Mouse (Mus musculus): ENCODE data around the gene Olfr1031.
"Not testable (repeated sequence)": the region's sequence is repeated elsewhere in the genome, so short reads cannot be mapped to it uniquely, and the experiment has no call there.

The Olfr1031 gene

GRCm38 (mm10) chr2:85990004-85990403 lies at the start of gene Olfr1031:
Gene Olfr1031, plus strand, starts transcription at chr2:85990304.
- no peak for DNase-seq

DNA sequence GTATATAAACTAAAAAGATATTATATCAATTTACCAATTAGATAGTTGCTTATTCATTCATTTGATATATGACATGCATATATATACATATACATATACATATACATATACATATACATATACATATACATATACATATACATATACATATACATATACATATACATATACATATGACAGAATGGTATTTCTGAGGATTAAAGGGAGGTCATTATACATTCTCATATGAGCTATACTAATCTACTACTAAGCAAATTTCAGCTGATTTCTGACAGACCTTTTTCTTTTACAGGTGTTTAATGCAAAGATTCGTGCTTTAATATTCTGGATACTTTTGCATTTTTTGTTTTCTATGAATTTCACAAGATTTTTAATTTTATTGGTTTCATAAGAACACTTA lies 40.0 kb upstream of the Olfr1031 start, which contains the start of gene Olfr1028:
Olfr1028 (plus strand) TSS at position 301 of the 400 bp plus-strand sequence.
- no peak for DNase-seq

DNA sequence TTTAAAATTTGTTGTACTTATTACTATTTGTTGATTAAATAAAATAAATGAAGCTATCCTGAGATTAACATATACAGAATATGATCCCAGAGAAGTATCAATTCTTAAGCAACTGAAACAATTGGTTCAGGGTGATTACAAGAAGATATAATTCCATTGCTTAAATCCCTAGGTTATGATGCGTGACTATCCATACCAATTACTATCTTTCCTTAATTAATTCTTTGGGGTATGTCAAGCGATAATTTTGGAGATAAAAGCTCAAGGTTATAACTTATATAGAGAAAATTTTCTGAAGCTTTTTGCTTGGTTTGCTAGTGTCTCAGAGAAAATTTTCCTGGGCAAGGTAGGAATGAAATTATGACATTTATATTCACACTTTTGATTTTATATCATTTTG lies 16.5 kb upstream of the Olfr1031 start, which contains the start of gene Olfr1029:
Olfr1029 (plus strand) TSS at position 301 of the 400 bp plus-strand sequence.
- DNase-seq: no peak

DNA sequence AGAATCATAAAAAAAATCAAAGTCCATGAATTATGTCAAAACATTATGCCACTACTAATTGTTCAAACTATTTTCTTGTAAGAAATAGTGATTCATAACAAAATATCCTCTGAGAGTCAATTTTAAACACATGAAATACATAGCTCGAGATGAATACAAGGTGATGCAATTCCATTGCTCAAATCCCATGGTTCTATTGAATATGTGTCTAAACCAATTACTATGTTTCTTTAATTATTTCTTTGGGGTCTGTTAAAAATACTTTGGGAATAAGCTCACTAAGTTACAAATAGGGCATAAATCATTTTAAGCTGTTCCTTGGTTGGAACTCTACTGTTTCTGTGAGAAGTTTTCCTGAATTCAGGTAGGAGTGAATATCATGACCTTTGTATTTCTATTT lies 11.1 kb upstream of the Olfr1031 start, which contains the start of gene Olfr1030:
Olfr1030 (plus strand) TSS at position 301 of the 400 bp plus-strand sequence.
- DNase-seq: no peak

DNA sequence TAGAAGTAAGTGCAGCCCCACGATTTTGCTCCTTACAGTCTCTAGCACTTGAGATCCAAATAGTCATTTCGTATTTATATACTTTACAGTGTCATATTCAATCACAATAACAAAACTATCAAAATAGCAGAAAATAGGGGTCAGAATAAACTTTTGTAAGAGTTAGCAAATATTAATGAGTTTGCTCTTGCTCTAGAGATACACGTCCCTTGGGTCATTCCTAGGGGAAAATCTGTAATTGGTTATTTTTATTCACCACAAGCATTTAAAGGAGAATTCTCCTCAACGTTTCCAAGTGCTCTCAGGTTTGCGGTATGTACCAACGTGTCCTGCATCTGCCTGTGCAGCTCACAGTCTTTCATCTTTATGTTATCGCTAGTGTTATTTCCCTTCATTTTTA lies 15.1 kb downstream of the Olfr1031 start, which contains the start of gene Olfr1032:
Olfr1032 (plus strand) TSS at position 301 of the 400 bp plus-strand sequence.
- no peak for DNase-seq

- DNase-seq: peak; percentile 7
Observed at GRCm38 (mm10) chr2:86020406-86020805, 30.3 kb downstream of the Olfr1031 start, which contains the start of gene Olfr1033. Gene Olfr1033, plus strand, starts transcription at chr2:86020633.

GRCm38 (mm10) chr2:86021518-86021917 lies 31.4 kb downstream of the Olfr1031 start:
- not testable (repeated sequence) for DNase-seq

All from kidney, adult 18-20 months (tissue).